8 mouse cellular contexts compared by ENCODE assay signal in the genomic region with DNA sequence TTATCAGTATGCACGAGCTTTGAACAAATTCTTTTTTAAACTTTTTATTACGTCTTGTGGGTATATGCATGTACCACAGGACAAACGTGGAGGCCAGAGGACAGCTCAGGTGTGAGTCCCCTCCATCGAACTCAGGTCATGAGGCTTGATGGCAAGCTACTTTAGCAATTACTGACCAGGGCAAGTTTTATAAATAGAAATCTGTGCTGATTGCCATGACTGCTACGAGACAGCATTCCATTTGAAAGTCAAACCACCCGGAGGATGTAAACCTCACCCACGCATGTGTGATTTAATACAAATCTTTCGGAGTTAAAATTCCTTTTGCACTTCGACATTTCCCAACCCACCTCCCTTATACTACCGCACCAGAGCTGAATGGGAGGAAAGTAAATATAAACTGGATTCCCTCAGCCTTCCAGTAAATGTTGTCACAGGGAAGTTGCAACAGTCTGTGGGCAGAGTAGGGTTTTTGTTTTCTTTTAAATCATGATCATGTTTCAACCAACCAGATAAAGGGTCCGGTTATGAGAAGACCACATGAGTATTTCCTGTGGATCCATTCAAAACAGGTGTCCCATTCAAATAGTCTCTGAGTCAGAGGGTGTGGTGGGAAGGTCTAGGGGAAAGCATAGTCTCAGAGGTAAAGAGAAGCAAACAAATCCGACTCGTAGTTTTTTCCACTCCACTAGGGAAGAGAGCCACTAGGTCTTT. TPM values are rescaled to one million over a fixed set of nuclear protein-coding genes. Genes with fewer than 3 reads are reported as not detected.
DNase-seq lines count a peak whose midpoint lies in the region; ATAC-seq lines count a peak whose summit lies in the region.

No protein-coding gene starts in this region.

- H3K4me3 ChIP-seq in heart, embryonic 12.5 days = peak overlapping the region; percentile 94
- peak overlapping the region; percentile 73 for H3K4me3 ChIP-seq in liver, embryonic 12.5 days
- peak overlapping the region; percentile 69 for H3K4me3 ChIP-seq in stomach, embryonic 15.5 days (replicated peaks)

- H3K9ac ChIP-seq in heart, embryonic 12.5 days = peak overlapping the region; percentile 86; the same call in 1 of the 2 replicates
- H3K9ac ChIP-seq in liver, embryonic 12.5 days = peak overlapping the region; percentile 79
- no peak overlapping the region for H3K9ac ChIP-seq in stomach, embryonic 15.5 days

- DNase-seq in gastrocnemius, adult 18-20 months (ENCODE audit: low spot score) = peak; percentile 38
- no peak for DNase-seq in gastrocnemius, postnatal 10 days
- DNase-seq in brain, adult 2 months (ENCODE audit: low read depth, low spot score) = peak; percentile 27
- no peak for DNase-seq in left cerebral cortex, postnatal 10 days (ENCODE audit: extremely low spot score in 1 of 2, low spot score in 2 of 2)

- no peaks in the 10 kb centered on the region for H3K27me3 ChIP-seq in heart, embryonic 12.5 days (replicated peaks)
- H3K27me3 ChIP-seq in liver, embryonic 12.5 days (replicated peaks) = no peaks in the 10 kb centered on the region
- no peaks in the 10 kb centered on the region for H3K27me3 ChIP-seq in stomach, embryonic 15.5 days (replicated peaks)

- WGBS in heart, embryonic 12.5 days = 40% methylated on average over 13 of the region's 13 CpGs
- 41% methylated on average over 13 of the region's 13 CpGs for WGBS in liver, embryonic 12.5 days (ENCODE audit: insufficient replicate concordance)
- 20% methylated on average over 13 of the region's 13 CpGs for WGBS in stomach, embryonic 15.5 days

- intact Hi-C loops in left cerebral cortex, postnatal 10 days (cut with DNase I) = loop anchor here (5.0 kb wide), 2 partner anchors 98 to 307 kb away; a partner anchor contains a TSS

- ATAC-seq in heart, embryonic 12.5 days (ENCODE audit: insufficient number of reproducible peaks, low FRiP score) = no peak
- ATAC-seq in liver, embryonic 12.5 days = no peak
- ATAC-seq in stomach, embryonic 15.5 days (ENCODE audit: insufficient read depth, low FRiP score, low read depth) = no peak; the same call in 1 of the 2 replicates
- no peak for ATAC-seq in frontal cortex, adult (ENCODE audit: low TSS enrichment)

- H3K36me3 ChIP-seq in heart, embryonic 12.5 days = no peaks in the 10 kb centered on the region
- no peaks in the 10 kb centered on the region for H3K36me3 ChIP-seq in liver, embryonic 12.5 days
- no peaks in the 10 kb centered on the region for H3K36me3 ChIP-seq in stomach, embryonic 15.5 days

- peak overlapping the region; percentile 72; the same call in 1 of the 2 replicates for H3K27ac ChIP-seq in heart, embryonic 12.5 days (ENCODE audit: poor library complexity, severe bottlenecking)
- no peak overlapping the region for H3K27ac ChIP-seq in liver, embryonic 12.5 days
- H3K27ac ChIP-seq in stomach, embryonic 15.5 days = peak overlapping the region; percentile 36; the same call in 1 of the 2 replicates

- H3K4me1 ChIP-seq in heart, embryonic 12.5 days (replicated peaks) = peaks cover 22% of the 10 kb centered on the region
- peaks cover 39% of the 10 kb centered on the region for H3K4me1 ChIP-seq in liver, embryonic 12.5 days
- H3K4me1 ChIP-seq in stomach, embryonic 15.5 days = no peaks in the 10 kb centered on the region; the same call in 1 of the 2 replicates

- H3K9me3 ChIP-seq in heart, embryonic 12.5 days (replicated peaks) = no peaks in the 10 kb centered on the region
- no peaks in the 10 kb centered on the region for H3K9me3 ChIP-seq in liver, embryonic 12.5 days (replicated peaks)
- H3K9me3 ChIP-seq in stomach, embryonic 15.5 days = no peaks in the 10 kb centered on the region

- H3K4me2 ChIP-seq in heart, embryonic 12.5 days = peak overlapping the region; percentile 92
- H3K4me2 ChIP-seq in liver, embryonic 12.5 days = peak overlapping the region; percentile 85
- peak overlapping the region; percentile 82 for H3K4me2 ChIP-seq in stomach, embryonic 15.5 days

RNA-seq across cellular contexts. Expression of a gene that starts 0.7 kb away (rescaled TPM):
- total RNA-seq in gastrocnemius, adult 18-20 months (2021) = 10 to 100 TPM; 14.8 to 15.7 TPM
- total RNA-seq in gastrocnemius, postnatal 10 days (2021) = 10 to 100 TPM; 34.0 to 36.4 TPM
- 46.6 and 48.2 TPM in 2 replicates for polyA plus RNA-seq in heart, embryonic 12.5 days (2016; fragmentation: Nextera tagmentation; extraction: Ambion mirVana)
- 12.0 and 14.6 TPM in 2 replicates for polyA plus RNA-seq in liver, embryonic 12.5 days (2016; fragmentation: Nextera tagmentation; extraction: Ambion mirVana)
- polyA plus RNA-seq in stomach, embryonic 15.5 days (2015; fragmentation: Nextera tagmentation; extraction: Ambion mirVana) = 43.9 and 45.9 TPM in 2 replicates
- total RNA-seq in left cerebral cortex, postnatal 10 days (2021) = 10 to 100 TPM; 71.2 to 76.6 TPM

Comparison
In these comparisons a context has a peak if more than half of its experiments do, and no peak if none do; other contexts are left out.
1. DNase-seq: peak in gastrocnemius, adult 18-20 months (single experiment) and brain, adult 2 months (single experiment); none in gastrocnemius, postnatal 10 days (single experiment) and left cerebral cortex, postnatal 10 days (0 of 2).
2. Peak in every context shown above with its lines, with median percentiles within 50 percentile points of each other: H3K4me2 ChIP-seq and H3K4me3 ChIP-seq.